Mouse (Mus musculus): ENCODE results near the gene Lingo1.

DNA sequence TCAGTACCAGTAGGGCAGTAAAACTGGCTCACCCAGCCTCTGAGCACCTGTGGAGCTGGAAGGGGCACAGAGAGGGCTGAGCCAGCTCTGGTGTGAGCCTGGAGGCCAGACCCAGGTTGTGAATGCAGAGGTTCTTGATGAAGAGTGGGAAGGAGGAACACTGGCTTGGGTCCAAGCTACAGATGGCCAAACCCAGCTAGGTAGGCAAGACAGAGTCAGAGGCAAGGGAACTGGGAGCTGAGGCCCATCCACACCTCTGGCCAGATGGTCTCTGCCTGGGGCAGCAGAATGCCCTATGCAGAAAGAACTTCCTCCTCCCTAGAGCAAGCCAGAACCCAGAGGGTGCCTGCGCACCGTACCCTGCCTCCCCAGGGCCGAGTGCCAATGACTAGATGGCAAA lies 79.7 kb downstream of the Lingo1 start:
- TF ChIP-seq POLR2A (IDR thresholded peaks at IDR 0.05; ENCODE audit: insufficient read depth, low read length) (no peak), CTCF (IDR thresholded peaks at IDR 0.05; ENCODE audit: low read depth, low read length) (no peak), EP300 (IDR thresholded peaks at IDR 0.05; ENCODE audit: insufficient read depth, low read depth, low read length) (no peak)
